Mouse (Mus musculus): ENCODE measurements around the gene Nf2. TPM values are rescaled to one million over a fixed set of nuclear protein-coding genes. Genes with fewer than 3 reads are reported as not detected.

Nf2 gene
- polyA plus RNA-seq, 1 experiment from 2014 or later: 53.0 TPM

DNA sequence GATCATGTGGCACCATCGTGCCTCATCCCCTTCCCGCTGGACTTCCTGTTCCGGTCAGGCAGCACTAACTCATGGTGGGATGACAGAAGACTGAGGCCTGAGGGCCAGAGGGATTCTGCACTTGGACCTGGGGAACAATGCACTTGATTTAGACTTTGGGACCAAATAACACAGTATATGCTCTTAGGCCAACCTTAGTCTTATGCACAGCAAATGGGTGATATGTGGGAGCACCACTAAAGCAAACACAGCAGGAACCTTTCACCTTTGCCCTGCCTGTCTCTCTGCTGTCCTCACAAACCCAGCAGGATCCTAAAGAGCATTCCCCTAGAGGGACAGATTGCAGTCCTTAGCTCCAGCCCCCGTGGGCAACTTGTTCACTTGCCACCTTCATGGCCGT, 108.6 kb downstream of the Nf2 start:
- Histone ChIP-seq H3K27ac (ENCODE audit: low read length) (no peak overlapping the region), H3K36me3 (ENCODE audit: insufficient read depth, low read length) (no peaks in the 10 kb centered on the region), H3K4me2 (replicated peaks; ENCODE audit: low read depth, low read length) (no peak overlapping the region), H3K9me3 (ENCODE audit: low read length) (no peaks in the 10 kb centered on the region), H3K4me1 (ENCODE audit: insufficient read depth, low read length) (peaks cover 3% of the 10 kb centered on the region), H3K4me3 (ENCODE audit: low read length) (no peak overlapping the region), H3K9ac (replicated peaks; ENCODE audit: low read length) (no peak overlapping the region), H3K27me3 (ENCODE audit: insufficient read depth, low read length) (peaks cover 27% of the 10 kb centered on the region)
- 40% methylated on average over 5 of the region's 5 CpGs for WGBS
- no peak for ATAC-seq (ENCODE audit: low FRiP score, low TSS enrichment)

- Histone ChIP-seq H3K9ac (replicated peaks; ENCODE audit: low read length) (no peak overlapping the region), H3K9me3 (ENCODE audit: low read length) (no peaks in the 10 kb centered on the region), H3K36me3 (ENCODE audit: insufficient read depth, low read length) (no peaks in the 10 kb centered on the region), H3K4me1 (ENCODE audit: insufficient read depth, low read length) (no peaks in the 10 kb centered on the region), H3K27me3 (ENCODE audit: insufficient read depth, low read length) (peaks cover 7% of the 10 kb centered on the region), H3K4me3 (ENCODE audit: low read length) (no peak overlapping the region), H3K4me2 (replicated peaks; ENCODE audit: low read depth, low read length) (no peak overlapping the region), H3K27ac (ENCODE audit: low read length) (no peak overlapping the region)
- no peak for ATAC-seq (ENCODE audit: low FRiP score, low TSS enrichment)
- 93% methylated on average over 16 of the region's 16 CpGs for WGBS
Measured at GRCm38 (mm10) chr11:4738719-4739118, 110.6 kb downstream of the Nf2 start.

- no peak overlapping the region for H3K4me2 ChIP-seq (replicated peaks; ENCODE audit: low read depth, low read length)
- no peaks in the 10 kb centered on the region for H3K9me3 ChIP-seq (ENCODE audit: low read length)
- H3K27ac ChIP-seq (ENCODE audit: low read length): no peak overlapping the region
- WGBS: 81% methylated on average over 10 of the region's 10 CpGs
- no peak overlapping the region for H3K4me3 ChIP-seq (ENCODE audit: low read length)
- H3K4me1 ChIP-seq (ENCODE audit: insufficient read depth, low read length): no peaks in the 10 kb centered on the region
- H3K36me3 ChIP-seq (ENCODE audit: insufficient read depth, low read length): no peaks in the 10 kb centered on the region
- no peaks in the 10 kb centered on the region; the same call in 1 of the 2 replicates for H3K27me3 ChIP-seq (ENCODE audit: insufficient read depth, low read length)
- no peak for ATAC-seq (ENCODE audit: low FRiP score, low TSS enrichment)
- H3K9ac ChIP-seq (replicated peaks; ENCODE audit: low read length): no peak overlapping the region
Measured at GRCm38 (mm10) chr11:4737682-4738081, 111.7 kb downstream of the Nf2 start.

GRCm38 (mm10) chr11:4736355-4736754, 113.0 kb downstream of the Nf2 start:
- no peak for ATAC-seq (ENCODE audit: low FRiP score, low TSS enrichment)
- 57% methylated on average over 6 of the region's 6 CpGs for WGBS
- no peak overlapping the region for H3K9ac ChIP-seq (replicated peaks; ENCODE audit: low read length)
- H3K4me1 ChIP-seq (ENCODE audit: insufficient read depth, low read length): no peaks in the 10 kb centered on the region
- no peak overlapping the region for H3K4me3 ChIP-seq (ENCODE audit: low read length)
- no peak overlapping the region for H3K4me2 ChIP-seq (replicated peaks; ENCODE audit: low read depth, low read length)
- H3K36me3 ChIP-seq (ENCODE audit: insufficient read depth, low read length): no peaks in the 10 kb centered on the region
- H3K27ac ChIP-seq (ENCODE audit: low read length): no peak overlapping the region
- H3K9me3 ChIP-seq (ENCODE audit: low read length): no peaks in the 10 kb centered on the region
- no peaks in the 10 kb centered on the region for H3K27me3 ChIP-seq (ENCODE audit: insufficient read depth, low read length)

GRCm38 (mm10) chr11:4734179-4734578, 115.2 kb downstream of the Nf2 start:
- Histone ChIP-seq H3K27ac (ENCODE audit: low read length) (no peak overlapping the region), H3K4me3 (ENCODE audit: low read length) (no peak overlapping the region), H3K4me1 (ENCODE audit: insufficient read depth, low read length) (0 out of 2 replicates have a peak, but pooled peaks cover 3% of the 10 kb centered on the region), H3K9ac (replicated peaks; ENCODE audit: low read length) (no peak overlapping the region), H3K36me3 (ENCODE audit: insufficient read depth, low read length) (no peaks in the 10 kb centered on the region), H3K4me2 (replicated peaks; ENCODE audit: low read depth, low read length) (no peak overlapping the region), H3K27me3 (ENCODE audit: insufficient read depth, low read length) (no peaks in the 10 kb centered on the region), H3K9me3 (ENCODE audit: low read length) (no peaks in the 10 kb centered on the region)
- no peak for ATAC-seq (ENCODE audit: low FRiP score, low TSS enrichment)
- 33% methylated on average over 12 of the region's 12 CpGs for WGBS

DNA sequence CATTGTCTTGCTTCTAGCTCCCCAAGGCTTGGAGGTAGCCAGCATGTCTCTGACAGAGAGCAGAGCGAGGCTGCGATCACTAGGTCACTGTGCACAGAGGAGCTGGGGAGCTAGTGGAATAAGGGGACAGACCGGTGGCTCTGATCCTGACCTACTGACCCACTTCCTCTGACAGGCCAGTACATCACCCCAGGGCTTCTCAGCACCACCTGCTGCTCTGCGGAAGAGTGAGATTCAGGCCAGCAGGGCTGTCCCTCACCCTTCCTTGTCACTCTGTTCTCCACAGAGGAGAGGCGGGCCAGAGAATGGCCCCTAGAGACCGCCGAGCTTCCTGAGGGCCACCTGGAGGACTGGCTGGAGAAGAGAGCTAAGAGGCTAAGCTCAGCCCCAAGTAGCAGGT, 117.6 kb downstream of the Nf2 start:
- 0 out of 2 replicates have a peak, but pooled peaks cover 3% of the 10 kb centered on the region for H3K4me1 ChIP-seq (ENCODE audit: insufficient read depth, low read length)
- H3K36me3 ChIP-seq (ENCODE audit: insufficient read depth, low read length): no peaks in the 10 kb centered on the region
- ATAC-seq (ENCODE audit: low FRiP score, low TSS enrichment): no peak
- no peak overlapping the region for H3K9ac ChIP-seq (replicated peaks; ENCODE audit: low read length)
- H3K9me3 ChIP-seq (ENCODE audit: low read length): no peaks in the 10 kb centered on the region
- 64% methylated on average over 7 of the region's 7 CpGs for WGBS
- H3K4me3 ChIP-seq (ENCODE audit: low read length): no peak overlapping the region
- no peak overlapping the region for H3K4me2 ChIP-seq (replicated peaks; ENCODE audit: low read depth, low read length)
- no peak overlapping the region for H3K27ac ChIP-seq (ENCODE audit: low read length)
- H3K27me3 ChIP-seq (ENCODE audit: insufficient read depth, low read length): no peaks in the 10 kb centered on the region

GRCm38 (mm10) chr11:4730913-4731312, 118.4 kb downstream of the Nf2 start:
- H3K36me3 ChIP-seq (ENCODE audit: insufficient read depth, low read length): no peaks in the 10 kb centered on the region
- H3K9ac ChIP-seq (replicated peaks; ENCODE audit: low read length): no peak overlapping the region
- WGBS: 79% methylated on average over 5 of the region's 5 CpGs
- no peak for ATAC-seq (ENCODE audit: low FRiP score, low TSS enrichment)
- H3K4me1 ChIP-seq (ENCODE audit: insufficient read depth, low read length): 0 out of 2 replicates have a peak, but pooled peaks cover 3% of the 10 kb centered on the region
- H3K4me2 ChIP-seq (replicated peaks; ENCODE audit: low read depth, low read length): no peak overlapping the region
- no peaks in the 10 kb centered on the region for H3K27me3 ChIP-seq (ENCODE audit: insufficient read depth, low read length)
- H3K4me3 ChIP-seq (ENCODE audit: low read length): no peak overlapping the region
- H3K27ac ChIP-seq (ENCODE audit: low read length): no peak overlapping the region
- H3K9me3 ChIP-seq (ENCODE audit: low read length): no peaks in the 10 kb centered on the region

DNA sequence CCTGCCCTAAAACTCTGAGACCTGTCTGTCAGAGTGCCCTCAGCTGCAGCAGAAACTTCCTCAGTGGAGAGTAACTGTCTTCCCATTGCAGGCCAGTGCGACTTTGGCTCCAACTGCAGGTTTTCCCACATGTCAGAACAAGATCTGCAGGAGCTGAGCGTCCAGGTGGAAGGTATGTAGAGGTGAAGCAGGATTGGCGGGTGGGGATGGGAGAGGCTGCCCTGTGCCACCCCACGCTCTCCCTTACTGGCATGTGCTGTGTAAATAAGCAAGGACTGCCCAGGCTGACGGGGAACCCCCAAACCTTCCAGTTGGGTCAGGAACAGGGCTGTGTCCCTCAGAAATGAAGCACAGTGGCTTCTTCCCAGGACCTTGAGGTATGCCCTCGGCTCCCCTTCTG, 119.2 kb downstream of the Nf2 start:
- no peaks in the 10 kb centered on the region for H3K9me3 ChIP-seq (ENCODE audit: low read length)
- no peak overlapping the region for H3K9ac ChIP-seq (replicated peaks; ENCODE audit: low read length)
- H3K4me3 ChIP-seq (ENCODE audit: low read length): no peak overlapping the region
- no peak for ATAC-seq (ENCODE audit: low FRiP score, low TSS enrichment)
- H3K4me2 ChIP-seq (replicated peaks; ENCODE audit: low read depth, low read length): no peak overlapping the region
- H3K4me1 ChIP-seq (ENCODE audit: insufficient read depth, low read length): 0 out of 2 replicates have a peak, but pooled peaks cover 3% of the 10 kb centered on the region
- H3K27me3 ChIP-seq (ENCODE audit: insufficient read depth, low read length): no peaks in the 10 kb centered on the region
- WGBS: 73% methylated on average over 6 of the region's 6 CpGs
- H3K27ac ChIP-seq (ENCODE audit: low read length): no peak overlapping the region
- H3K36me3 ChIP-seq (ENCODE audit: insufficient read depth, low read length): peaks cover 7% of the 10 kb centered on the region; the same call in 1 of the 2 replicates

DNA sequence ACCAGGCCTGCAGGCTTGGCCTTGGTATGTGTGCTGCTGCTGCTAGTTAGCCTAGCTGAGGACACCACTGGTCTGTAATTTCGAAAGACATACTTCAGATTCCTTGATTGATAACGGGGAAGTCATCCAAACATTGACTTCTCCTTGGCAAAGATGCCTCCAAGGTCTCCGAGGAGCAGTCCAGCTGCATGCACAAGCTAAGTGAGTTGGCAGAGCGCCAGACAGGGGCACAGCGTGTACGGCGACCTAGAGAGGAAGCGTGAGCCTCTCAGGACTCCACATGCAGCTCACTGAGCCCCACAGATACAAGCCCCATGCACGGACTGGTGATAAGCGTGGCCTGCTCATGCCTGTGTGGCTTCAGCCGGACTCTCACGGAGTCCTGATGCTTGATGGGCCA, 119.7 kb downstream of the Nf2 start:
- H3K4me3 ChIP-seq (ENCODE audit: low read length): no peak overlapping the region
- no peaks in the 10 kb centered on the region for H3K27me3 ChIP-seq (ENCODE audit: insufficient read depth, low read length)
- H3K36me3 ChIP-seq (ENCODE audit: insufficient read depth, low read length): peaks cover 11% of the 10 kb centered on the region; the same call in 1 of the 2 replicates
- no peak overlapping the region for H3K4me2 ChIP-seq (replicated peaks; ENCODE audit: low read depth, low read length)
- no peak for ATAC-seq (ENCODE audit: low FRiP score, low TSS enrichment)
- H3K4me1 ChIP-seq (ENCODE audit: insufficient read depth, low read length): 0 out of 2 replicates have a peak, but pooled peaks cover 3% of the 10 kb centered on the region
- no peaks in the 10 kb centered on the region for H3K9me3 ChIP-seq (ENCODE audit: low read length)
- no peak overlapping the region for H3K9ac ChIP-seq (replicated peaks; ENCODE audit: low read length)
- H3K27ac ChIP-seq (ENCODE audit: low read length): no peak overlapping the region
- WGBS: 57% methylated on average over 12 of the region's 12 CpGs

DNA sequence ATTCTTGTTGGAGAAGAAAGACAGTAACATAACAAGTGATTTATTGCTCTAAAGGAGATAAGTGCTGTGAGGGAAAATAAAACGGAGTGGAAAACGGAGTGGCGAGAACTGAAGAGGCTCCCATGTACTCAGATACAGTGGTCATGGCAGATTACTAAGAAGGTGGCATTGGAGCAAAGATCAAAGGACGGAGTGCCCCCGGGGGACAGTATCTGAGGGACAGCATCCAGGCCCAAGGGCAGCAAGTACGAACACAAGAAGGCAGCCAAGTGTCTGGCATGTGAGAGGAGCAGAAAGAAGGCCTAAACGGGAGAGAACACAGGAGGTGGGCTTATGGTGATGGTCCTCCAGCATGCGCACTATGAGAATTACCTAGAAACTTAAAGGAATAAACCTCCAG, 127.6 kb downstream of the Nf2 start:
- Histone ChIP-seq H3K4me3 (ENCODE audit: low read length) (no peak overlapping the region), H3K27ac (ENCODE audit: low read length) (no peak overlapping the region), H3K4me2 (replicated peaks; ENCODE audit: low read depth, low read length) (no peak overlapping the region), H3K9me3 (ENCODE audit: low read length) (no peaks in the 10 kb centered on the region), H3K4me1 (ENCODE audit: insufficient read depth, low read length) (peaks cover 9% of the 10 kb centered on the region; the same call in 1 of the 2 replicates), H3K36me3 (ENCODE audit: insufficient read depth, low read length) (peaks cover 11% of the 10 kb centered on the region; the same call in 1 of the 2 replicates), H3K9ac (replicated peaks; ENCODE audit: low read length) (no peak overlapping the region), H3K27me3 (ENCODE audit: insufficient read depth, low read length) (no peaks in the 10 kb centered on the region)
- ATAC-seq (ENCODE audit: low FRiP score, low TSS enrichment): no peak
- WGBS: 60% methylated on average over 8 of the region's 8 CpGs

Data from kidney, embryonic 16.5 days (tissue).